Mouse (Mus musculus) liver, postnatal 0 days (tissue): ENCODE data around the gene Chit1.

ENCODE experiments used
- CTCF ChIP-seq: sonication (generic); IDR thresholded peaks from 2 replicates; pipeline ENCODE4 v1.5.1; 2016; ENCODE audit warnings: antibody characterized with exemption, low read depth
- EP300 ChIP-seq: IDR thresholded peaks from 2 replicates; pipeline ENCODE4 v1.6.1; 2016; ENCODE audit warnings: antibody characterized with exemption, low read depth, mild to moderate bottlenecking

- TF ChIP-seq CTCF, result no peak
- TF ChIP-seq EP300, result no peak
These were observed 82.1 kb downstream of the Chit1 start, which contains the start of gene Mybph for GRCm38 (mm10) chr1:134193126-134193525.
